Mouse (Mus musculus) midbrain, embryonic 15.5 days (tissue): ENCODE data around the gene Psmd8. TPM values are rescaled to one million over a fixed set of nuclear protein-coding genes. Genes with fewer than 3 reads are reported as not detected.

Experiments used
- polyA plus RNA-seq: library from polyadenylated mRNA; unstranded; fragments of >200 nt; fragmentation: Nextera tagmentation; extraction: Ambion mirVana; gene quantifications from 2 replicates; pipeline ENCODE4 v1.2.1, GENCODE M21; 2015

Psmd8 gene
- polyA plus RNA-seq, 1 experiment from 2014 or later = 282 TPM

Other genes starting within 250 kb of the Psmd8 start
- 140 and 143 TPM in 2 replicates for gene Actn4, start 218.4 kb downstream of the Psmd8 start, polyA plus RNA-seq
- 269 and 284 TPM in 2 replicates for gene Eif3k, start 198.8 kb downstream of the Psmd8 start, polyA plus RNA-seq
- 8.5 and 11.4 TPM in 2 replicates for gene Map4k1, start 198.7 kb downstream of the Psmd8 start, polyA plus RNA-seq
- 11.8 and 12.4 TPM in 2 replicates for gene Ryr1, start 55.5 kb downstream of the Psmd8 start, polyA plus RNA-seq
- 0.90 and 0.95 TPM in 2 replicates for gene Rasgrp4, start 45.9 kb downstream of the Psmd8 start, polyA plus RNA-seq
- gene Fam98c, start 24.5 kb downstream of the Psmd8 start, polyA plus RNA-seq = 21.8 and 27.9 TPM in 2 replicates
- gene Ggn, start 10.5 kb downstream of the Psmd8 start, polyA plus RNA-seq = 0.37 and 1.1 TPM in 2 replicates
- 11.3 and 11.5 TPM in 2 replicates for gene Spred3, start 10.3 kb downstream of the Psmd8 start, polyA plus RNA-seq
- 4.2 and 5.3 TPM in 2 replicates for gene Catsperg1, start 33.3 kb upstream of the Psmd8 start, polyA plus RNA-seq
- 1.2 and 1.4 TPM in 2 replicates for gene Kcnk6, start 51.8 kb upstream of the Psmd8 start, polyA plus RNA-seq
- gene Yif1b, start 57.6 kb upstream of the Psmd8 start, polyA plus RNA-seq = 91.2 and 95.1 TPM in 2 replicates
- gene 2200002D01Rik, start 67.8 kb upstream of the Psmd8 start, polyA plus RNA-seq = 1.1 and 1.5 TPM in 2 replicates
- 72.4 and 77.3 TPM in 2 replicates for gene Spint2, start 101.2 kb upstream of the Psmd8 start, polyA plus RNA-seq
- gene Ppp1r14a, start 108.6 kb upstream of the Psmd8 start, polyA plus RNA-seq = 3.3 and 4.3 TPM in 2 replicates
- gene Dpf1, start 123.2 kb upstream of the Psmd8 start, polyA plus RNA-seq = 256 and 261 TPM in 2 replicates